Mouse (Mus musculus) liver, embryonic 16.5 days (tissue): Measurements from ENCODE around the gene Bbip1. TPM values are rescaled to one million over a fixed set of nuclear protein-coding genes. Genes with fewer than 3 reads are reported as not detected.

Source experiments
- ATAC-seq: fragments of 200-750 bp; cut with Nextera tagmentation; 2 replicates; pipeline ENCODE4 v1.8.0; 2017; ENCODE audit warnings: low read depth, mild to moderate bottlenecking, moderate number of reproducible peaks, moderate library complexity
- H3K27ac ChIP-seq: fragments of 300-500 bp; sonication (generic); 2 replicates; pipeline ENCODE4 v1.5.1; 2014; ENCODE audit warnings: mild to moderate bottlenecking, low read length
- H3K27me3 ChIP-seq: fragments of 300-500 bp; sonication (generic); 2 replicates; pipeline ENCODE4 v1.6.1; 2014; ENCODE audit warnings: low read depth, low read length, mixed read lengths; ENCODE audit not compliant: control insufficient read depth, insufficient read depth
- H3K36me3 ChIP-seq: fragments of 300-500 bp; sonication (generic); 2 replicates; pipeline ENCODE4 v1.6.1; 2014; ENCODE audit warnings: mild to moderate bottlenecking; ENCODE audit not compliant: control insufficient read depth, insufficient read depth
- H3K4me1 ChIP-seq: fragments of 300-500 bp; sonication (generic); 2 replicates; pipeline ENCODE4 v1.6.1; 2014; ENCODE audit warnings: low read depth, low read length, mixed read lengths; ENCODE audit not compliant: control insufficient read depth
- H3K4me2 ChIP-seq: fragments of 300-500 bp; sonication (generic); 2 replicates; pipeline ENCODE4 v1.6.1; 2014; ENCODE audit warnings: low read depth, low read length, mixed read lengths
- H3K4me3 ChIP-seq: fragments of 300-500 bp; sonication (generic); 2 replicates; pipeline ENCODE4 v1.5.1; 2014; ENCODE audit warnings: low read depth, mild to moderate bottlenecking, low read length
- H3K9ac ChIP-seq: fragments of 300-500 bp; sonication (generic); 2 replicates; pipeline ENCODE4 v1.6.1; 2014; ENCODE audit warnings: low read depth, low read length
- H3K9me3 ChIP-seq: fragments of 300-500 bp; sonication (generic); replicated peaks from 2 replicates; pipeline ENCODE4 v1.6.1; 2016; ENCODE audit warnings: low read length; ENCODE audit not compliant: control insufficient read depth
- WGBS: fragments of 180-500 bp; shearing (Covaris S2); extraction: QIAGEN DNeasy Blood & Tissue Kit; methylation state at CpG from one replicate; pipeline ENCODE4 v1.1.7; 2014; ENCODE audit not compliant: insufficient replicate concordance; 5-methylcytosine and 5-hydroxymethylcytosine counted together
- polyA plus RNA-seq: library from polyadenylated mRNA; unstranded; fragments of >200 nt; fragmentation: Nextera tagmentation; extraction: Ambion mirVana; gene quantifications from 2 replicates; pipeline ENCODE4 v1.2.1, GENCODE M21; 2015

Bbip1 gene
- polyA plus RNA-seq, 1 experiment from 2014 or later, result 33.8 TPM

GRCm38 (mm10) chr19:53890781-53891251 lies 53.6 kb downstream of the Bbip1 start:
- H3K27me3 ChIP-seq, result no peaks in the 10 kb centered on the region
- peak overlapping the region; percentile 82 for H3K27ac ChIP-seq
- 32% methylated on average over 5 of the region's 5 CpGs for WGBS
- H3K9me3 ChIP-seq, result no peaks in the 10 kb centered on the region
- 0 out of 2 replicates have a peak overlapping the region, but pooled peaks have one; percentile 7 for H3K9ac ChIP-seq
- peak overlapping the region; percentile 26; the same call in 1 of the 2 replicates for H3K4me2 ChIP-seq
- H3K4me3 ChIP-seq, result no peak overlapping the region
- peak; percentile 6; the same call in 1 of the 2 replicates for ATAC-seq
- peaks cover 85% of the 10 kb centered on the region for H3K4me1 ChIP-seq
- no peaks in the 10 kb centered on the region for H3K36me3 ChIP-seq

- peak overlapping the region; percentile 82 for H3K27ac ChIP-seq
- WGBS, result 39% methylated on average over 5 of the region's 5 CpGs
These were observed 54.2 kb downstream of the Bbip1 start for GRCm38 (mm10) chr19:53890274-53890673.

GRCm38 (mm10) chr19:53889555-53889954 lies 54.9 kb downstream of the Bbip1 start:
- WGBS, result 36% methylated on average over 5 of the region's 5 CpGs
- peak overlapping the region; percentile 27; the same call in 1 of the 2 replicates for H3K27ac ChIP-seq
- ATAC-seq, result no peak

More at GRCm38 (mm10) chr19:53890274-53890673, 54.2 kb downstream of the Bbip1 start:
- Histone ChIP-seq H3K4me3 (no peak overlapping the region), H3K4me1 (peaks cover 85% of the 10 kb centered on the region), H3K9ac (no peak overlapping the region), H3K36me3 (no peaks in the 10 kb centered on the region), H3K9me3 (no peaks in the 10 kb centered on the region), H3K4me2 (no peak overlapping the region), H3K27me3 (no peaks in the 10 kb centered on the region)
- no peak for ATAC-seq

GRCm38 (mm10) chr19:53888331-53888730 lies 56.1 kb downstream of the Bbip1 start:
- peak overlapping the region; percentile 64 for H3K27ac ChIP-seq
- H3K4me1 ChIP-seq, result peaks cover 69% of the 10 kb centered on the region
- no peak overlapping the region for H3K9ac ChIP-seq
- no peaks in the 10 kb centered on the region for H3K27me3 ChIP-seq
- no peaks in the 10 kb centered on the region for H3K9me3 ChIP-seq
- H3K4me2 ChIP-seq, result no peak overlapping the region
- 47% methylated on average over 9 of the region's 9 CpGs for WGBS
- no peak overlapping the region for H3K4me3 ChIP-seq
- no peak for ATAC-seq
- H3K36me3 ChIP-seq, result no peaks in the 10 kb centered on the region

More at GRCm38 (mm10) chr19:53889555-53889954, 54.9 kb downstream of the Bbip1 start:
- Histone ChIP-seq H3K4me1 (peaks cover 81% of the 10 kb centered on the region), H3K36me3 (no peaks in the 10 kb centered on the region), H3K4me2 (no peak overlapping the region), H3K4me3 (no peak overlapping the region), H3K27me3 (no peaks in the 10 kb centered on the region), H3K9me3 (no peaks in the 10 kb centered on the region), H3K9ac (no peak overlapping the region)

GRCm38 (mm10) chr19:53887822-53888221 lies 56.6 kb downstream of the Bbip1 start:
- Histone ChIP-seq H3K27me3 (no peaks in the 10 kb centered on the region), H3K27ac (peak overlapping the region; percentile 64), H3K9me3 (no peaks in the 10 kb centered on the region), H3K36me3 (no peaks in the 10 kb centered on the region), H3K4me1 (peaks cover 64% of the 10 kb centered on the region), H3K4me3 (no peak overlapping the region), H3K4me2 (no peak overlapping the region), H3K9ac (no peak overlapping the region)
- peak; percentile 81 for ATAC-seq
- WGBS, result 17% methylated on average over 3 of the region's 3 CpGs

GRCm38 (mm10) chr19:53886576-53887370 lies 57.7 kb downstream of the Bbip1 start:
- WGBS, result 35% methylated on average over 10 of the region's 10 CpGs
- Histone ChIP-seq H3K4me1 (peaks cover 53% of the 10 kb centered on the region), H3K4me2 (no peak overlapping the region)

GRCm38 (mm10) chr19:53885450-53885849 lies 59.0 kb downstream of the Bbip1 start:
- Histone ChIP-seq H3K4me1 (peaks cover 40% of the 10 kb centered on the region), H3K9ac (no peak overlapping the region)
- WGBS, result 88% methylated on average over 10 of the region's 10 CpGs

More at GRCm38 (mm10) chr19:53886576-53887370, 57.7 kb downstream of the Bbip1 start:
- Histone ChIP-seq H3K27ac (peak overlapping the region; percentile 64), H3K9ac (peak overlapping the region; percentile 6; the same call in 1 of the 2 replicates), H3K4me3 (no peak overlapping the region), H3K27me3 (no peaks in the 10 kb centered on the region), H3K9me3 (no peaks in the 10 kb centered on the region), H3K36me3 (no peaks in the 10 kb centered on the region)
- peak; percentile 56 for ATAC-seq

GRCm38 (mm10) chr19:53881786-53882185 lies 62.6 kb downstream of the Bbip1 start:
- Histone ChIP-seq H3K27me3 (no peaks in the 10 kb centered on the region), H3K4me2 (no peak overlapping the region), H3K27ac (no peak overlapping the region), H3K4me1 (peaks cover 8% of the 10 kb centered on the region), H3K9me3 (no peaks in the 10 kb centered on the region), H3K9ac (no peak overlapping the region), H3K4me3 (no peak overlapping the region), H3K36me3 (no peaks in the 10 kb centered on the region)
- 65% methylated on average over 5 of the region's 5 CpGs for WGBS
- ATAC-seq, result no peak

More at GRCm38 (mm10) chr19:53885450-53885849, 59.0 kb downstream of the Bbip1 start:
- no peak overlapping the region for H3K4me2 ChIP-seq
- no peaks in the 10 kb centered on the region for H3K27me3 ChIP-seq
- H3K4me3 ChIP-seq, result no peak overlapping the region
- no peaks in the 10 kb centered on the region for H3K9me3 ChIP-seq
- no peak for ATAC-seq
- no peak overlapping the region for H3K27ac ChIP-seq
- no peaks in the 10 kb centered on the region for H3K36me3 ChIP-seq

GRCm38 (mm10) chr19:53880460-53880859 lies 64.0 kb downstream of the Bbip1 start:
- WGBS, result 87% methylated on average over 1 of the region's 1 CpGs
- H3K4me3 ChIP-seq, result no peak overlapping the region
- H3K9ac ChIP-seq, result no peak overlapping the region
- peaks cover 3% of the 10 kb centered on the region for H3K4me1 ChIP-seq
- H3K9me3 ChIP-seq, result no peaks in the 10 kb centered on the region
- H3K27ac ChIP-seq, result no peak overlapping the region
- no peaks in the 10 kb centered on the region for H3K27me3 ChIP-seq
- no peak overlapping the region for H3K4me2 ChIP-seq
- ATAC-seq, result no peak
- no peaks in the 10 kb centered on the region for H3K36me3 ChIP-seq
